Mouse (Mus musculus) spleen, adult 2 months (tissue): ENCODE results near the gene Gadd45g. TPM values are rescaled to one million over a fixed set of nuclear protein-coding genes. Genes with fewer than 3 reads are reported as not detected.

ENCODE experiments used
- DNase-seq, 2 experiments: peaks; one replicate each; pipeline versions ENCODE4 v3.0.0 to v3.0.0-alpha.2; 2012 to 2021; ENCODE audit warnings: low spot score in 2 of 2, low read depth in 1 of 2
- H3K27ac ChIP-seq: fragments of 200-500 bp; 2 replicates; pipeline ENCODE4 v1.5.1; 2012; ENCODE audit warnings: low read length, inconsistent platforms; ENCODE audit not compliant: insufficient read depth
- H3K27me3 ChIP-seq: fragments of 200-500 bp; 2 replicates; pipeline ENCODE4 v1.6.1; 2012; ENCODE audit warnings: mild to moderate bottlenecking, moderate library complexity, low read length, inconsistent platforms; ENCODE audit not compliant: control insufficient read depth, insufficient read depth
- H3K36me3 ChIP-seq: fragments of 200-500 bp; 2 replicates; pipeline ENCODE4 v1.6.1; 2012; ENCODE audit warnings: mild to moderate bottlenecking, low read length, inconsistent platforms; ENCODE audit not compliant: control insufficient read depth, insufficient read depth
- H3K4me1 ChIP-seq: fragments of 200-500 bp; 2 replicates; pipeline ENCODE4 v1.6.1; 2011; ENCODE audit warnings: inconsistent platforms; ENCODE audit not compliant: control insufficient read depth, insufficient read depth, insufficient read length
- H3K4me3 ChIP-seq: fragments of 200-500 bp; 2 replicates; pipeline ENCODE4 v1.5.1; 2011; ENCODE audit warnings: mild to moderate bottlenecking, inconsistent platforms; ENCODE audit not compliant: insufficient read depth, insufficient read length; ENCODE audit errors: extremely low read depth
- CTCF ChIP-seq: fragments of 200-500 bp; IDR thresholded peaks from 2 replicates; pipeline ENCODE4 v1.5.1; 2011; ENCODE audit warnings: mild to moderate bottlenecking, inconsistent platforms; ENCODE audit not compliant: insufficient read depth, insufficient read length, insufficient replicate concordance; ENCODE audit errors: extremely low read depth
- POLR2A ChIP-seq: fragments of 200-500 bp; IDR thresholded peaks from 2 replicates; pipeline ENCODE4 v1.6.1; 2011; ENCODE audit warnings: low read depth, low read length, inconsistent platforms
- WGBS: fragments of 180-500 bp; shearing (Covaris S2); methylation state at CpG from one replicate; pipeline ENCODE4 v1.1.7; 2018; 5-methylcytosine and 5-hydroxymethylcytosine counted together
- polyA plus RNA-seq: library from polyadenylated mRNA; depleted of rRNA; stranded (reverse); fragments of >200 nt; gene quantifications from 2 replicates; pipeline ENCODE4 v1.2.3, GENCODE M21; 2012; rRNA removed

Gadd45g gene
- polyA plus RNA-seq, 1 experiment, result 14.6 TPM

DNA sequence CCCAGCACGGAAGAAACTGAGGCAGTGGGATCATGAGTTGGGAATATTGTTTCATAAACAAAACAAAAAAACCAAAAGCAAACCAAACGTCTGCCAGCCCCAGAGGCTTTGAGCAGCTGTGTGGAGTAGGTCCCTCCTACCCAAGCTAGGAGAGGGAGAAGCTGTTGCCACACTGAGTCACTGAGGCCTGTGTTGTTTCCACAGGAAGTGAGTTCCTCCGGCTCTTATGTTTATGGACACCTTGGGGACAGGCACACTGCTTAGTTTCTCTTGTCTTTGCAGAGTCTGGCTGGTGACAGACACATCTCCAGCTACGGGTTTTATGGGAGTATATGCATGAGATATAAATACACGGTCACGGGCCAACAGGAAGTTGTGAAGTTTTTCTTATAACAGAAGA is 39.6 kb downstream of the Gadd45g start:
- Histone ChIP-seq H3K27me3 (no peaks in the 10 kb centered on the region), H3K27ac (no peak overlapping the region), H3K36me3 (no peaks in the 10 kb centered on the region), H3K4me1 (no peaks in the 10 kb centered on the region), H3K4me3 (no peak overlapping the region)
- TF ChIP-seq CTCF (no peak), POLR2A (no peak)
- 16% methylated on average over 6 of the region's 6 CpGs for WGBS
- DNase-seq, result peak in 1 of 2 experiments; percentile 12

DNA sequence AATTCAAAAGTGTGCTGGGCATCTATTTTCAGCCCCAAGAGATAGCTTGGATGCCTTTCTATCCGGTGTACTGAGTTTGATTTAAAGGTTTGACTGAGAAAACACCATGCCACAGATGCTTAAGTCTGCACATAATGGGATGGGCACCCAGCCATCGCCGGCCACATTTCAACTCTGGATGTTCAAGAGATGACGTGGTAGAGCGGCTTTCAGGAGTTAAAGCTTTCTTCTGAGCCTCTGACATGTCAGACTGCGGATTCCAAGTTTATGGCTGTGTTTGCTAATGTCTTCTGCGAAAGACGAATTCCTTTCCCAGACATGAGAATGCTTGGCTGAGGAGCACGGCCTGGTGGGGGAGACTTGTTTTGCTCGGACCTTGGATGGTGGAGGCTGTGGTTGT is 40.2 kb downstream of the Gadd45g start:
- 79% methylated on average over 10 of the region's 10 CpGs for WGBS

DNA sequence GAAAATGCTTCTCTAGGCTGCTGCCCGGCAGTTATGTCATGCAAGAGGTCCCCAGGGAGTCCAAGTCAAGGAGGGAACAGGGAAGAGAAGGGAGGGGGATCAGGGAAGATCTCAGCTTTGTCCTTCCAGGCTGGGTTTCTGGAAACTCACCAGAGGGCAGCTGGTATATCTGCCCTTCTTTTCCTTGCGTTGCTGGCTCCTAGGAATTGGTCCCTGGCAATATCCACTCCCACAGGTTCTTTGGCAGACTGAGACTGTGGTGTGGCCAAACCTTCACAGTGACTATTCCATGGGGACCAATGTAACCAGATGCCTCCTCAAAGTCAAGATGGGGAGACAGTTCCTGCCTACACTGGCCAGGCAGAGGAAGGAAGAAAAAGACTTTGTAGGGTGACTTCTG is 41.9 kb downstream of the Gadd45g start:
- Histone ChIP-seq H3K27me3 (no peaks in the 10 kb centered on the region), H3K4me1 (no peaks in the 10 kb centered on the region), H3K4me3 (no peak overlapping the region), H3K27ac (no peak overlapping the region), H3K36me3 (no peaks in the 10 kb centered on the region)
- 73% methylated on average over 2 of the region's 2 CpGs for WGBS
- TF ChIP-seq CTCF (no peak), POLR2A (no peak)
- DNase-seq, result no peak

More for the DNA sequence above, 40.2 kb downstream of the Gadd45g start:
- Histone ChIP-seq H3K36me3 (no peaks in the 10 kb centered on the region), H3K4me1 (no peaks in the 10 kb centered on the region), H3K27ac (no peak overlapping the region), H3K4me3 (no peak overlapping the region), H3K27me3 (no peaks in the 10 kb centered on the region)
- TF ChIP-seq POLR2A (no peak), CTCF (no peak)
- DNase-seq, result no peak

DNA sequence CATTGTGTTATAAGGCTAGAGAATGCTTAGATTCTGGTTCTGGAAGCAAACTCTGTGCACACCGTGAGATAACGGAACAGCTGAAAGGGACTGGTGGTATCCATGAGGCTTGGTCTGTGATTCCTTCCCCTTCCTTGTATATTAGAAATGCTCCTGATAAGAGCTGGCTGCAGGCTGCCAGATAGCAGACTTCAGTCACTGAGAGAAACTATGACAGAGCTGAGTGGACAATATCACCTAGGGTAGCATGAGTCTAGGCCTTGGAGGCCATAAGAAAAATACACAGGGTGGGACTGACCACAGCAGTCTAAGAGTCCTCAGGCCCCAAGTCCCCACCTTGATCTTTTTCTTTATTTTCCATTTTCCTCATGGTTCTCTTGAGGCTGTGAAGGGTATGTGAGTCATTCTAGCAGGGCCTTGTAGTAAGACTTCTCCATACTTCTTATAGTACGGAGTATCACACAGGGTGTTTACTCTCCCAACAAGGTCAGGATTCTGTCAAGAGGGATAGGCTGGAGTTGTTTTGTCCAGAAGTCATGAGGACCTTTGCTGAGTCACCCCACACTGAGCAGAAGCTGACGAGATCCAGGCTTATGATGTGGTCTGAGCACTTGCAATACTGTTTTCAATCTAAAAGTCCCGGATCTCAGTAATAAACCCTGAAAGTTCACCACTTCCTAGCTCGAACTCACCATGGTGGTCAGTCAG is 45.5 kb downstream of the Gadd45g start:
- 81% methylated on average over 6 of the region's 6 CpGs for WGBS
- no peak for DNase-seq
- TF ChIP-seq CTCF, result no peak
- no peak for TF ChIP-seq POLR2A
- H3K4me1 ChIP-seq, result no peaks in the 10 kb centered on the region
- H3K27me3 ChIP-seq, result no peaks in the 10 kb centered on the region
- H3K36me3 ChIP-seq, result no peaks in the 10 kb centered on the region
- H3K27ac ChIP-seq, result no peak overlapping the region
- H3K4me3 ChIP-seq, result no peak overlapping the region

DNA sequence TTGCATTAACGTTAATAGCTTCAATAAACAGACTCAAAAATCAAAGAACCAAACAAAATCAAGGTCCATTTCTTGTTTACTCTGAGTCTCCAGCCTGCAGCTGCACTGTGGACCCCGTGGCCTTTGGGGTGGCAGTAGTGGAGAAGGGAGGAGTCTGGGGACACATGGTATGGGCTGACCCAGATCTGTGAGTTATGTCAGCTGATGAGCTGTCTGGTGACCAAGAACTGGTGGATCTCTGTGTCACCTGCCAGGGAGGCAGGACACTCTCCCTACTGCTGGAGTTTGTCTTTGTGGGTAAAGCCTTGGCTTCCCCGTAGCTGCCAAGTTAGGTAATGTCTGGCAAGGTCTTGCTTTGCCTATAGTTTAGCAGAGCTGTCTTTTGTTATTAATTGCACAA is 51.1 kb downstream of the Gadd45g start:
- H3K27ac ChIP-seq, result no peak overlapping the region
- no peak overlapping the region for H3K4me3 ChIP-seq
- WGBS, result 87% methylated on average over 3 of the region's 3 CpGs
- DNase-seq, result no peak
- no peaks in the 10 kb centered on the region for H3K36me3 ChIP-seq
- H3K27me3 ChIP-seq, result no peaks in the 10 kb centered on the region
- TF ChIP-seq CTCF, result no peak
- TF ChIP-seq POLR2A, result no peak
- no peaks in the 10 kb centered on the region for H3K4me1 ChIP-seq

Other genes with a start within 250 kb of the Gadd45g start
- 14.0 and 16.7 TPM in 2 replicates for gene Cks2, start 201.4 kb upstream of the Gadd45g start, polyA plus RNA-seq
- 25.8 and 28.6 TPM in 2 replicates for gene Secisbp2, start 195.0 kb upstream of the Gadd45g start, polyA plus RNA-seq
- 77.0 and 103 TPM in 2 replicates for gene Sema4d, start 52.9 kb upstream of the Gadd45g start, polyA plus RNA-seq